Mouse (Mus musculus) embryonic facial prominence, embryonic 10.5 days (tissue): Measurements from ENCODE around the gene Commd3. TPM values are rescaled to one million over a fixed set of nuclear protein-coding genes. Genes with fewer than 3 reads are reported as not detected.
A peak's percentile ranks its signal among the peaks of the same experiment; 100 is the strongest.

Experiments
- DNase-seq: peaks from one replicate; pipeline ENCODE4 v3.0.0-alpha.2; 2017; ENCODE audit warnings: low spot score
- H3K27ac ChIP-seq: fragments of 300-500 bp; sonication (generic); replicated peaks from 2 replicates; pipeline ENCODE4 v1.5.1; 2016; ENCODE audit warnings: mild to moderate bottlenecking
- H3K27me3 ChIP-seq: fragments of 300-500 bp; sonication (generic); replicated peaks from 2 replicates; pipeline ENCODE4 v1.6.1; 2016; ENCODE audit warnings: low read depth, mild to moderate bottlenecking; ENCODE audit not compliant: poor library complexity, severe bottlenecking
- H3K36me3 ChIP-seq: fragments of 300-500 bp; sonication (generic); replicated peaks from 2 replicates; pipeline ENCODE4 v1.6.1; 2016; ENCODE audit warnings: mild to moderate bottlenecking, moderate library complexity
- H3K4me1 ChIP-seq: fragments of 300-500 bp; sonication (generic); 2 replicates; pipeline ENCODE4 v1.6.1; 2016
- H3K4me3 ChIP-seq: fragments of 300-500 bp; sonication (generic); 2 replicates; pipeline ENCODE4 v1.5.1; 2016; ENCODE audit warnings: mild to moderate bottlenecking, moderate library complexity
- H3K9me3 ChIP-seq: fragments of 300-500 bp; sonication (generic); 2 replicates; pipeline ENCODE4 v1.6.1; 2016; ENCODE audit warnings: mild to moderate bottlenecking
- WGBS: fragments of 180-500 bp; shearing (Covaris S2); methylation state at CpG from one replicate; pipeline ENCODE4 v1.1.7; 2016; 5-methylcytosine and 5-hydroxymethylcytosine counted together
- polyA plus RNA-seq: library from polyadenylated mRNA; unstranded; fragments of >200 nt; fragmentation: Nextera tagmentation; extraction: Ambion mirVana; gene quantifications from 2 replicates; pipeline ENCODE4 v1.2.1, GENCODE M21; 2016

Commd3 gene
- polyA plus RNA-seq, 1 experiment from 2014 or later: 116 TPM

- Histone ChIP-seq H3K4me1 (peaks cover 17% of the 10 kb centered on the region), H3K27ac (no peak overlapping the region), H3K36me3 (no peaks in the 10 kb centered on the region), H3K4me3 (peak overlapping the region; percentile 4), H3K9me3 (no peaks in the 10 kb centered on the region), H3K27me3 (peaks cover 92% of the 10 kb centered on the region)
- under 1% methylated on average over 56 of the region's 56 CpGs for WGBS
- peak; percentile 62 for DNase-seq
These were observed 26.6 kb downstream of the Commd3 start for GRCm38 (mm10) chr2:18698663-18699385.

DNA sequence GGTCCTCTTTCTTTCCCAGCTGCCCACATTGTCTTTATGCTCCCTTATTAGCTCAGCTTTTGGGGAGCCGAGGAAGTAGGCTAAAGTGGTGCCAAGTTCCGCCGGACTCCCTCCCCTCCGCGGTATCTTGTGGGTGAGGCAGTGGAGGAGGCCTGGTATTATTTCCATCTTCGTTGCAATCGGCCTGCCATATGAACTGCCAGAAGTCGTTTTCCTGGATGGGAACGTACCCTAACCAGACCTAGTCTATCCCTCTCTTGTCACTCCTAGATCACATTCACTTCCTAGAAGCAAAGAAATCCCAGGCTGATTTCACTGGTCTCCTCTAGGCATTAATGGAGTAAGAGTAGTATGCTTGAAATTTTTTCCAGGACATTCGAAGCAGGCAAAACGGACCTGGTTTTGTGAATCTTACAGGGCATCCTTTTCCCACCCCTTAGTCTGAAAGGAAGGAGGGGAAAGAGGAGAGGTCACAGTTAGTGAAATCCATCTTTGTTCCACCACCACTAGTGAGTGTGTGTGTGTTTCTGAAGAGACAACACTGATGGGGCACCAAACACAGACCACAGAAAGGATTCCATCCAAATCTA lies 27.3 kb downstream of the Commd3 start:
- no peaks in the 10 kb centered on the region for H3K36me3 ChIP-seq
- under 1% methylated on average over 11 of the region's 11 CpGs for WGBS
- no peaks in the 10 kb centered on the region for H3K9me3 ChIP-seq
- no peak for DNase-seq
- peaks cover 97% of the 10 kb centered on the region for H3K27me3 ChIP-seq
- 0 out of 2 replicates have a peak overlapping the region, but pooled peaks have one; percentile 4 for H3K4me3 ChIP-seq
- H3K27ac ChIP-seq: no peak overlapping the region
- H3K4me1 ChIP-seq: peaks cover 11% of the 10 kb centered on the region

- peaks cover 12% of the 10 kb centered on the region for H3K27me3 ChIP-seq
- H3K4me1 ChIP-seq: no peaks in the 10 kb centered on the region
- H3K9me3 ChIP-seq: no peaks in the 10 kb centered on the region
- WGBS: 77% methylated on average over 3 of the region's 3 CpGs
- no peak for DNase-seq
- H3K36me3 ChIP-seq: no peaks in the 10 kb centered on the region
- no peak overlapping the region for H3K27ac ChIP-seq
- H3K4me3 ChIP-seq: no peak overlapping the region
These were observed 38.2 kb downstream of the Commd3 start for GRCm38 (mm10) chr2:18710356-18710755.

DNA sequence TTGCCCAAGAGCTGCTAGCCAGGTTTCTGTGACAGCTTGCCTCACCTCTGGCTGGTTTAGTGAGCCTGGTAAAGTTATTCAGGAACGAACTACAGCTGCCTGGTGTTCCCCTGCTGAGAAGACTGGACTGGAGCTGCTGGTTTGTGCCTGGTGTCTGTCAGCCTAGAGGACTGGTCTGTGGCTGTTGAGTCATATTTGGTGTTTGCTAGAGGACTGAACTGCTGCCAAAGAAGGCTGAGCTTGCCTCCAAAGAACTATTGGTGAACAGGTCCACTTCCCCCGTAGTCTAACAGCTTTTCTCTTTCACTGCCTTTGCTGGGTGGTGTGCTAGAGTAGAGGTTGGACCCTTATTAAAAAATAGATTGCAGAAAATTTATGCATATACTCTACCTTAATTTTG lies 40.9 kb downstream of the Commd3 start:
- WGBS: 76% methylated on average over 2 of the region's 2 CpGs

GRCm38 (mm10) chr2:18714337-18714736 lies 42.2 kb downstream of the Commd3 start:
- Histone ChIP-seq H3K4me3 (no peak overlapping the region), H3K27me3 (0 out of 2 replicates have a peak, but pooled peaks cover 4% of the 10 kb centered on the region), H3K36me3 (no peaks in the 10 kb centered on the region), H3K4me1 (no peaks in the 10 kb centered on the region), H3K9me3 (no peaks in the 10 kb centered on the region), H3K27ac (no peak overlapping the region)
- WGBS: 79% methylated on average over 3 of the region's 3 CpGs
- no peak for DNase-seq

More for the DNA sequence above, 40.9 kb downstream of the Commd3 start:
- Histone ChIP-seq H3K4me3 (no peak overlapping the region), H3K27ac (no peak overlapping the region), H3K4me1 (no peaks in the 10 kb centered on the region), H3K36me3 (no peaks in the 10 kb centered on the region), H3K9me3 (no peaks in the 10 kb centered on the region), H3K27me3 (0 out of 2 replicates have a peak, but pooled peaks cover 4% of the 10 kb centered on the region)
- no peak for DNase-seq

GRCm38 (mm10) chr2:18718521-18718920 lies 46.3 kb downstream of the Commd3 start:
- Histone ChIP-seq H3K27ac (no peak overlapping the region), H3K27me3 (no peaks in the 10 kb centered on the region), H3K4me1 (no peaks in the 10 kb centered on the region), H3K4me3 (no peak overlapping the region), H3K9me3 (no peaks in the 10 kb centered on the region), H3K36me3 (no peaks in the 10 kb centered on the region)
- WGBS: 83% methylated on average over 4 of the region's 4 CpGs
- no peak for DNase-seq

DNA sequence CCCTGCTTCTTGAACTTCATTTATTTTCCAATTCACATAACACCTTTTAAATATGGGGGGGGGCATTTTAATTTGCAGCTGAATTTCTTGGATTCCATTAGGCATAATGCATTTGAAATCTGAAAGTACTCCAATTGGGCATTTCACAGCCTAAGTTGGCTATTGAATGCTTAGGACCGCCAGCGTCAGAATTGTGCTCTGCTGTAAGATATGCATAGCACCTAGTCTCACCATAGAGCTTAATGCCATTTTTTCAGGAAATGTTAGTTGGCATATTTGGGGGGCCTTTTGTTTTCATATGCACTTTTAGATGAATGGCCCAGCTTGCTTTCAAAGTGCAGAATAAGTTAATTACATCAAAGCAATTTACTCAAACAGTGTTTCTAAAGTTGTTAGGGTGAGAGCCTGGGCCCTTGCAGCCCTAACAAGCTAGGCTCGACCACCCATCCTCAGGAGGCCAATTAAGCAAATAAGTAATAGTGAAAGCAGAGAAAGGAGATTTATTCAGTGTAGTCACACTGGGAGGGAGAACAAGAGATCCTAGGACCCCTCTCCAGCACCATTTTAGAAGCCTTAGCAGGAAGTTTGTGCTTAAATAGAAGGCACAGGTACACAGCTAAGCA lies 50.1 kb downstream of the Commd3 start:
- no peaks in the 10 kb centered on the region for H3K27me3 ChIP-seq
- 69% methylated on average over 3 of the region's 3 CpGs for WGBS
- H3K4me3 ChIP-seq: no peak overlapping the region
- H3K36me3 ChIP-seq: no peaks in the 10 kb centered on the region
- H3K27ac ChIP-seq: no peak overlapping the region
- H3K4me1 ChIP-seq: no peaks in the 10 kb centered on the region
- DNase-seq: no peak
- no peaks in the 10 kb centered on the region for H3K9me3 ChIP-seq

GRCm38 (mm10) chr2:18724462-18724861 lies 52.3 kb downstream of the Commd3 start:
- no peaks in the 10 kb centered on the region; the same call in 1 of the 2 replicates for H3K27me3 ChIP-seq
- no peaks in the 10 kb centered on the region for H3K9me3 ChIP-seq
- no peak overlapping the region for H3K27ac ChIP-seq
- no peak for DNase-seq
- no peak overlapping the region for H3K4me3 ChIP-seq
- 90% methylated on average over 1 of the region's 1 CpGs for WGBS
- no peaks in the 10 kb centered on the region for H3K4me1 ChIP-seq
- H3K36me3 ChIP-seq: no peaks in the 10 kb centered on the region

Other genes with a start within 250 kb of the Commd3 start
- gene Bmi1, start 4.6 kb downstream of the Commd3 start, polyA plus RNA-seq: 26.3 and 26.6 TPM in 2 replicates
- 0.25 and 0.31 TPM in 2 replicates for gene Spag6, start 21.6 kb downstream of the Commd3 start, polyA plus RNA-seq